Mouse (Mus musculus): ENCODE measurements around the gene Vtn.

DNA sequence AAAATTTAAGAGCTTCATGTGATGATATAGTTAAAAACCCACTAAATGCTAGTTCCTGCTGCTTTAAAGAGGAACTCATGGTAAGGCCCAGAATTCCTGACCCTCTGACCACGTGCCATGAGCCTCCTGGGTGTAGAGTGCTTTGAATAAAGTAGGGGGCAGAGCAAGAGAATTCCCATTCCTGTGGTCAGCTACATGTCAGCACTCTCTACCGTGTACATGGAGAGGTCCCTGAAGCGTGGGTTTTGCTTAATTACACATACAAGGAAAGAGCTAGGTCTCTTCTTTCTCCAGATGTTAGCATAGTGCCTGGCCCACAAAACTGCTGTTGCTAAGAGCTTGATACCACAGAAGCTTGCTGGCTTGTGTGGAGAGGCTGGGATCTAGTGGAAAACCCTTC lies 6.5 kb downstream of the Vtn start:
- no peak for TF ChIP-seq CTCF (IDR thresholded peaks at IDR 0.05)
- no peak for TF ChIP-seq EP300 (IDR thresholded peaks at IDR 0.05)
